Mouse (Mus musculus) ES-Bruce4 (cell line): ENCODE data around the gene Map3k7.

Experiments used
- CTCF ChIP-seq: IDR thresholded peaks from one replicate; pipeline ENCODE4 v1.8.1; 2011; ENCODE audit warnings: low read depth, low read length
- EP300 ChIP-seq: IDR thresholded peaks from 2 replicates; pipeline ENCODE4 v1.6.1; 2011; ENCODE audit warnings: low read depth, low read length; ENCODE audit not compliant: insufficient read depth
- POLR2A ChIP-seq: IDR thresholded peaks from one replicate; pipeline ENCODE4 v1.8.1; 2011; ENCODE audit warnings: low read length; ENCODE audit not compliant: insufficient read depth

DNA sequence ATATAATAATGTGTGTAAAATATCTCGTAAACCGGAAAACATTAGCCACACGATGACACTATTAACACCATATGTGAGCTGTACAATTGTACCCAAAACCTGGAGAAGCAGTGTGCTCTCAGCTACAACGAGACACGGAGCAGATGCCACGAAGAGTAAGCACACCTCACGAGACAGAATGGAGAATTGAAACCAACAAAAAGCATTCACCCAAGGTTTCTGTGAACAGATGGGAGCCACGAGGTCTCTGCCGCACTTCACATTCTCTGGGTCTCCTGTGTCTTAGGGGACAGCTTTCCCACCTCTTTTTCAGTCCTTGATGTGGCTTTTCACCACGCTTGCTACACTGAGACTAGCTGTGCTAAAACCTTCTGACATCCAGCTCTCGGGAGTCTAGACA, 48.8 kb upstream of the Map3k7 start:
- TF ChIP-seq POLR2A (no peak), CTCF (no peak), EP300 (no peak)
